Mouse (Mus musculus) liver, adult 2 months (tissue): ENCODE data around the gene Zfp819.

Source experiments
- CTCF ChIP-seq: fragments of 200-500 bp; IDR thresholded peaks from 2 replicates; pipeline ENCODE4 v1.5.1; 2011; ENCODE audit warnings: low read depth, low read length, control low read depth
- POLR2A ChIP-seq: fragments of 200-500 bp; IDR thresholded peaks from 2 replicates; pipeline ENCODE4 v1.6.1; 2011; ENCODE audit warnings: low read length, control low read depth; ENCODE audit not compliant: insufficient read depth; ENCODE audit errors: extremely low read depth

- no peak for TF ChIP-seq CTCF
- TF ChIP-seq POLR2A: no peak
Measured at GRCm38 (mm10) chr7:43633940-43634339, 27.0 kb downstream of the Zfp819 start.
